Mouse (Mus musculus) E14TG2a.4 (cell line): Measurements from ENCODE around the gene Gm17660.
"Not testable (repeated sequence)": the region's sequence is repeated elsewhere in the genome, so short reads cannot be mapped to it uniquely, and the experiment has no call there.

ENCODE experiments used
- CTCF ChIP-seq: conservative IDR thresholded peaks from 2 replicates; pipeline ENCODE4 v1.5.1; 2014; ENCODE audit warnings: low read length
- POU5F1 ChIP-seq: IDR thresholded peaks from 2 replicates; pipeline ENCODE4 v1.6.1; 2014; ENCODE audit warnings: low read length, borderline replicate concordance

DNA sequence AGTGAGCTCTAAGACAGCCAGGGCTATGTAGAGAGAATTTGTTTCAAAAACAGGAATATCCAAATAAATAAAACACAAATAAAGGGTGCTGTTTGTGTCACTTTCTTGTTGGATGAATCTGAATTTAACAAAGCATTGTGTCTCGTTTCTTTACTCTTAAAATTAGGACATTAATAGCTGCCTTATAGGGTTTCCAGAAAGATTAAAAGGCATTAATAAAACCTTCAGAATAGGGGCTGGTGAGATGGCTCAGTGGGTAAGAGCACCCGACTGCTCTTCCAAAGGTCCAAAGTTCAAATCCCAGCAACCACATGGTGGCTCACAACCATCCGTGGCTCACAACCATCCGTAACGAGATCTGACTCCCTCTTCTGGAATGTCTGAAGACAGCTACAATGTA is 53.2 kb downstream of the Gm17660 start:
- not testable (repeated sequence) for TF ChIP-seq CTCF, POU5F1
